Mouse (Mus musculus) kidney, postnatal 0 days (tissue): ENCODE results near the gene Ptrh2. TPM values are rescaled to one million over a fixed set of nuclear protein-coding genes. Genes with fewer than 3 reads are reported as not detected.

Experiments
- ATAC-seq: fragments of 200-750 bp; cut with Nextera tagmentation; replicated peaks from 2 replicates; pipeline ENCODE4 v1.8.0; 2017; ENCODE audit warnings: low read depth, moderate number of reproducible peaks, moderate TSS enrichment, moderate library complexity; ENCODE audit not compliant: low FRiP score
- DNase-seq: peaks from one replicate; pipeline ENCODE4 v3.0.0-alpha.2; 2016; ENCODE audit warnings: low spot score
- H3K27ac ChIP-seq: fragments of 300-500 bp; sonication (generic); 2 replicates; pipeline ENCODE4 v1.5.1; 2014; ENCODE audit warnings: mild to moderate bottlenecking
- H3K27me3 ChIP-seq: fragments of 300-500 bp; sonication (generic); 2 replicates; pipeline ENCODE4 v1.6.1; 2014; ENCODE audit warnings: low read length, mixed read lengths; ENCODE audit not compliant: insufficient read depth
- H3K36me3 ChIP-seq: fragments of 300-500 bp; sonication (generic); 2 replicates; pipeline ENCODE4 v1.6.1; 2014; ENCODE audit warnings: low read length, mixed read lengths; ENCODE audit not compliant: insufficient read depth
- H3K4me1 ChIP-seq: fragments of 300-500 bp; sonication (generic); replicated peaks from 2 replicates; pipeline ENCODE4 v1.6.1; 2014; ENCODE audit warnings: antibody characterized with exemption, low read length, mixed read lengths; ENCODE audit not compliant: insufficient read depth
- H3K4me2 ChIP-seq: fragments of 300-500 bp; sonication (generic); 2 replicates; pipeline ENCODE4 v1.6.1; 2014; ENCODE audit warnings: mild to moderate bottlenecking, low read length, moderate library complexity, mixed read lengths
- H3K4me3 ChIP-seq: fragments of 300-500 bp; sonication (generic); replicated peaks from 2 replicates; pipeline ENCODE4 v1.5.1; 2014; ENCODE audit warnings: low read depth, low read length
- H3K9ac ChIP-seq: fragments of 300-500 bp; sonication (generic); 2 replicates; pipeline ENCODE4 v1.6.1; 2014; ENCODE audit warnings: low read depth, low read length
- H3K9me3 ChIP-seq: fragments of 300-500 bp; sonication (generic); replicated peaks from 2 replicates; pipeline ENCODE4 v1.6.1; 2016; ENCODE audit warnings: low read length, inconsistent platforms, mixed read lengths
- CTCF ChIP-seq: IDR thresholded peaks from 2 replicates; pipeline ENCODE4 v1.5.1; 2016; ENCODE audit warnings: antibody characterized with exemption, low read depth, mild to moderate bottlenecking, moderate library complexity
- WGBS: fragments of 180-500 bp; shearing (Covaris S2); extraction: QIAGEN DNeasy Blood & Tissue Kit; methylation state at CpG from one replicate; pipeline ENCODE4 v1.1.7; 2014; 5-methylcytosine and 5-hydroxymethylcytosine counted together
- polyA plus RNA-seq: library from polyadenylated mRNA; unstranded; fragments of >200 nt; fragmentation: Nextera tagmentation; extraction: Ambion mirVana; gene quantifications from 2 replicates; pipeline ENCODE4 v1.2.1, GENCODE M21; 2015

The Ptrh2 gene
- polyA plus RNA-seq, 1 experiment from 2014 or later = 28.6 TPM

- ATAC-seq (no peak), DNase-seq (no peak)
- WGBS = 94% methylated on average over 3 of the region's 3 CpGs
- Histone ChIP-seq H3K27ac (no peak overlapping the region), H3K9ac (no peak overlapping the region), H3K9me3 (no peaks in the 10 kb centered on the region), H3K4me3 (no peak overlapping the region), H3K36me3 (peaks cover 28% of the 10 kb centered on the region), H3K27me3 (no peaks in the 10 kb centered on the region), H3K4me1 (no peaks in the 10 kb centered on the region), H3K4me2 (no peak overlapping the region)
- no peak for TF ChIP-seq CTCF
Observed at GRCm38 (mm10) chr11:86664406-86664805, 19.4 kb upstream of the Ptrh2 start.

GRCm38 (mm10) chr11:86667553-86667952 is 16.2 kb upstream of the Ptrh2 start:
- H3K27me3 ChIP-seq = no peaks in the 10 kb centered on the region
- no peak overlapping the region for H3K9ac ChIP-seq
- H3K4me1 ChIP-seq = no peaks in the 10 kb centered on the region
- no peak for ATAC-seq
- TF ChIP-seq CTCF = no peak
- H3K4me3 ChIP-seq = no peak overlapping the region
- H3K27ac ChIP-seq = no peak overlapping the region
- DNase-seq = no peak
- H3K36me3 ChIP-seq = peaks cover 22% of the 10 kb centered on the region
- no peak overlapping the region for H3K4me2 ChIP-seq
- WGBS = 92% methylated on average over 2 of the region's 2 CpGs
- H3K9me3 ChIP-seq = no peaks in the 10 kb centered on the region

- 88% methylated on average over 3 of the region's 3 CpGs for WGBS
- Histone ChIP-seq H3K9me3 (no peaks in the 10 kb centered on the region), H3K9ac (no peak overlapping the region), H3K4me3 (no peak overlapping the region), H3K27ac (no peak overlapping the region), H3K36me3 (peaks cover 20% of the 10 kb centered on the region), H3K27me3 (no peaks in the 10 kb centered on the region), H3K4me1 (no peaks in the 10 kb centered on the region), H3K4me2 (no peak overlapping the region)
- no peak for DNase-seq
- TF ChIP-seq CTCF = no peak
- ATAC-seq = no peak
Observed at GRCm38 (mm10) chr11:86668169-86668568, 15.6 kb upstream of the Ptrh2 start.

- H3K27me3 ChIP-seq = no peaks in the 10 kb centered on the region
- DNase-seq = no peak
- no peak overlapping the region for H3K4me2 ChIP-seq
- H3K27ac ChIP-seq = no peak overlapping the region
- no peak overlapping the region for H3K9ac ChIP-seq
- no peak for TF ChIP-seq CTCF
- WGBS = 66% methylated on average over 3 of the region's 3 CpGs
- no peak overlapping the region for H3K4me3 ChIP-seq
- H3K4me1 ChIP-seq = no peaks in the 10 kb centered on the region
- ATAC-seq = no peak
- no peaks in the 10 kb centered on the region for H3K9me3 ChIP-seq
- H3K36me3 ChIP-seq = no peaks in the 10 kb centered on the region
Observed at GRCm38 (mm10) chr11:86671041-86671675, 12.6 kb upstream of the Ptrh2 start.

GRCm38 (mm10) chr11:86672772-86673171 is 11.0 kb upstream of the Ptrh2 start:
- DNase-seq (no peak), ATAC-seq (no peak)
- no peaks in the 10 kb centered on the region for H3K27me3 ChIP-seq
- TF ChIP-seq CTCF = no peak
- no peaks in the 10 kb centered on the region for H3K36me3 ChIP-seq
- no peaks in the 10 kb centered on the region for H3K9me3 ChIP-seq
- no peak overlapping the region for H3K4me2 ChIP-seq
- no peak overlapping the region for H3K4me3 ChIP-seq
- 88% methylated on average over 3 of the region's 3 CpGs for WGBS
- H3K9ac ChIP-seq = no peak overlapping the region
- no peak overlapping the region for H3K27ac ChIP-seq
- no peaks in the 10 kb centered on the region for H3K4me1 ChIP-seq

- Histone ChIP-seq H3K4me2 (no peak overlapping the region), H3K9me3 (no peaks in the 10 kb centered on the region), H3K27me3 (no peaks in the 10 kb centered on the region), H3K4me1 (no peaks in the 10 kb centered on the region), H3K4me3 (no peak overlapping the region), H3K9ac (no peak overlapping the region), H3K27ac (no peak overlapping the region), H3K36me3 (no peaks in the 10 kb centered on the region)
- 84% methylated on average over 4 of the region's 4 CpGs for WGBS
- no peak for TF ChIP-seq CTCF
- DNase-seq (no peak), ATAC-seq (no peak)
Observed at GRCm38 (mm10) chr11:86675520-86675919, 8.3 kb upstream of the Ptrh2 start.

GRCm38 (mm10) chr11:86678957-86679356 is 4.8 kb upstream of the Ptrh2 start:
- Histone ChIP-seq H3K4me1 (no peaks in the 10 kb centered on the region), H3K36me3 (no peaks in the 10 kb centered on the region), H3K27ac (peak overlapping the region; percentile 57; the same call in 1 of the 2 replicates), H3K4me3 (no peak overlapping the region), H3K9ac (no peak overlapping the region), H3K27me3 (no peaks in the 10 kb centered on the region), H3K4me2 (no peak overlapping the region), H3K9me3 (no peaks in the 10 kb centered on the region)
- 36% methylated on average over 5 of the region's 5 CpGs for WGBS
- no peak for TF ChIP-seq CTCF
- ATAC-seq (no peak), DNase-seq (peak; percentile 48)
